ENCODE assay signal across 8 mouse cellular contexts in the genomic region with DNA sequence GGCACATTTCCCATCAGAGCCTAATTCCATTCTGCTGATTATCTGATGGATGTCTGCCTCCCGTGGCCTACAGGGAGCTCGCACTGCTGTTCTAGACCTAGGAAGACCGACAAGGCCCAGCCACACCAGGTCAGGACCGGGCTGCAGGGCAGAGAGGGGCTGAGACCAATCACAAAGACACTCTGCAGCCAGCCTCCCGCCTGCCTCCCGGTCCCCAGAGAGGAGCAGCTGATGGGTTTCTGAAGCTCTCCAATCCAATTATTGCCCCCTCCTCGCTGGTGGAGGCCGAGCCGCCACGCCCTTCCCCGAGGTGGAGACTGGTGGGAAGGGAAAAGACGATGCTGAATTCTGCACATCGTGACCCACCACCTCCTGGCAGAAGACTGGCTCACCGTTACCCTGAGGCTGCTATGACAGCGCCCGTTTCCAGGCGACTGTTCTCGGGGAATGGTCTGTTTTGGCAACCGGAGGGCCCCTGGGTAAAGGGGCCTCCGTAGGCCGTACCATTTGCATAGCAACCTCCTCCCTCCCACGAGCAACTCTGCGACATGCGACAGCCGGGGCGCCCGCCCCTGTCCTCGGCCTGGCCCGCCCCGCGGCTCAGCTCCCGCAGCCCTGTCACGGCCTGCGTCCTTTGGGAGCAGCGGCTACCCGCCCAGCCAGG. TPM values are rescaled to one million over a fixed set of nuclear protein-coding genes. Genes with fewer than 3 reads are reported as not detected.
A peak's percentile ranks its signal among the peaks of the same experiment; 100 is the strongest.
DNase-seq lines count a peak whose midpoint lies in the region; ATAC-seq lines count a peak whose summit lies in the region.

No protein-coding gene starts in this region.

- no peaks in the 10 kb centered on the region for H3K9me3 ChIP-seq in hindbrain, embryonic 13.5 days

- no peaks in the 10 kb centered on the region for H3K36me3 ChIP-seq in hindbrain, embryonic 13.5 days

- peak; percentile 91 for ATAC-seq in hindbrain, embryonic 13.5 days (ENCODE audit: low FRiP score)

- peak overlapping the region; percentile 64 for H3K9ac ChIP-seq in hindbrain, embryonic 13.5 days

- peaks cover 35% of the 10 kb centered on the region for H3K4me1 ChIP-seq in hindbrain, embryonic 13.5 days (replicated peaks)

- H3K4me2 ChIP-seq in hindbrain, embryonic 13.5 days = peak overlapping the region; percentile 52

- WGBS in hindbrain, embryonic 13.5 days = under 1% methylated on average over 31 of the region's 36 CpGs

- DNase-seq in T-cell, adult 2 months (ENCODE audit: low spot score) = peak; percentile 89
- peak; percentile 78 to 82 for DNase-seq in cerebellum, postnatal 10 days
- DNase-seq in frontal cortex, postnatal 14 days (ENCODE audit: low spot score in 2 of 2) = peak; percentile 62 to 75
- DNase-seq in layer of hippocampus, postnatal 25 days (ENCODE audit: extremely low spot score in 1 of 2, low spot score in 1 of 2) = peak; percentile 49 to 67
- DNase-seq in lung, postnatal 10 days = peak; percentile 92
- DNase-seq in ovary, postnatal 36 days (ENCODE audit: low spot score) = peak; percentile 69
- DNase-seq in thymus, postnatal 14 days = peak; percentile 71

- no peaks in the 10 kb centered on the region for H3K27me3 ChIP-seq in hindbrain, embryonic 13.5 days

- H3K27ac ChIP-seq in hindbrain, embryonic 13.5 days = peak overlapping the region; percentile 91

- peak overlapping the region; percentile 30 for H3K4me3 ChIP-seq in hindbrain, embryonic 13.5 days

RNA-seq across cellular contexts. Expression of gene Pim1, which starts 53.5 kb away (rescaled TPM):
- 12.7 and 13.8 TPM in 2 replicates for polyA plus RNA-seq in hindbrain, embryonic 13.5 days (2015; fragmentation: Nextera tagmentation; extraction: Ambion mirVana)
- 1 to 10 TPM; 2.7 to 3.7 TPM for total RNA-seq in layer of hippocampus, postnatal 25 days (2021)

Comparison
In these comparisons a context has a peak if more than half of its experiments do, and no peak if none do; other contexts are left out.
1. Peak in every context shown above with its lines: DNase-seq, ATAC-seq, H3K4me3 ChIP-seq and H3K27ac ChIP-seq.